Mouse (Mus musculus) kidney, embryonic 14.5 days (tissue): ENCODE data around the gene Cd47. TPM values are rescaled to one million over a fixed set of nuclear protein-coding genes. Genes with fewer than 3 reads are reported as not detected.

Experiments
- ATAC-seq: fragments of 200-750 bp; cut with Nextera tagmentation; 2 replicates; pipeline ENCODE4 v1.8.0; 2017; ENCODE audit warnings: moderate number of reproducible peaks, mild to moderate bottlenecking, moderate TSS enrichment, moderate library complexity; ENCODE audit not compliant: low FRiP score, low TSS enrichment
- H3K27ac ChIP-seq: fragments of 300-500 bp; sonication (generic); 2 replicates; pipeline ENCODE4 v1.5.1; 2014; ENCODE audit warnings: low read depth, mild to moderate bottlenecking, low read length, moderate library complexity, mixed read lengths
- H3K27me3 ChIP-seq: fragments of 300-500 bp; sonication (generic); 2 replicates; pipeline ENCODE4 v1.6.1; 2014; ENCODE audit warnings: mild to moderate bottlenecking, low read length; ENCODE audit not compliant: control insufficient read depth, insufficient read depth
- H3K36me3 ChIP-seq: fragments of 300-500 bp; sonication (generic); 2 replicates; pipeline ENCODE4 v1.6.1; 2014; ENCODE audit warnings: low read length, mixed read lengths; ENCODE audit not compliant: control insufficient read depth, insufficient read depth
- H3K4me1 ChIP-seq: fragments of 300-500 bp; sonication (generic); 2 replicates; pipeline ENCODE4 v1.6.1; 2014; ENCODE audit warnings: low read length, mixed read lengths; ENCODE audit not compliant: control insufficient read depth, insufficient read depth
- H3K4me2 ChIP-seq: fragments of 300-500 bp; sonication (generic); replicated peaks from 2 replicates; pipeline ENCODE4 v1.6.1; 2014; ENCODE audit warnings: low read depth, mild to moderate bottlenecking, low read length
- H3K4me3 ChIP-seq: fragments of 300-500 bp; sonication (generic); 2 replicates; pipeline ENCODE4 v1.5.1; 2014; ENCODE audit warnings: mild to moderate bottlenecking, low read length
- H3K9ac ChIP-seq: fragments of 300-500 bp; sonication (generic); 2 replicates; pipeline ENCODE4 v1.6.1; 2014; ENCODE audit warnings: low read depth, mild to moderate bottlenecking, low read length, moderate library complexity
- H3K9me3 ChIP-seq: fragments of 300-500 bp; sonication (generic); 2 replicates; pipeline ENCODE4 v1.6.1; 2016; ENCODE audit warnings: low read length; ENCODE audit not compliant: control insufficient read depth
- WGBS: fragments of 180-500 bp; shearing (Covaris S2); extraction: QIAGEN DNeasy Blood & Tissue Kit; methylation state at CpG from one replicate; pipeline ENCODE4 v1.1.7; 2014; 5-methylcytosine and 5-hydroxymethylcytosine counted together
- polyA plus RNA-seq: library from polyadenylated mRNA; unstranded; fragments of >200 nt; fragmentation: Nextera tagmentation; extraction: Ambion mirVana; gene quantifications from 2 replicates; pipeline ENCODE4 v1.2.1, GENCODE M21; 2014

The Cd47 gene
- polyA plus RNA-seq, 1 experiment from 2014 or later, result 82.9 TPM

DNA sequence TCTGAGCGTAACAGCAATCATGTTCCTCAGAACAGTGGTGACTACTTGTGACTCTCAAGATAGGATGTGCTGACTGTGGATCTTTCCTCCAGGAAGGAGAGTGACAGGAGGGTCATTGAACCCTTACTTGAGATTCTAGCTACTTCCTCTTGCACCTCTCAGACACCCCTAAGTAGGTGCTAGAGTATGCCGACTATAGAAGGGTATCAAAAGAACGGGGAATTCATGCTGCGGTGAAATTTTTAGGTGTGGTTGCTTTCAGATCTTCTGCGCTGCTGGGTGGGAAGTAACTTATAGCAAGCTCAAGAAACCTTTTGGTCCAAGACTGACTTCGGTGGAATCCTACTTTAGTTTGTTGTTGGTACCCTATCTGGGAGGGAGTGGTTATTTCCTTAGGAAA is 53.9 kb downstream of the Cd47 start:
- H3K4me1 ChIP-seq, result peaks cover 15% of the 10 kb centered on the region; the same call in 1 of the 2 replicates
- ATAC-seq, result no peak
- no peak overlapping the region; the same call in 1 of the 2 replicates for H3K4me3 ChIP-seq
- no peak overlapping the region for H3K9ac ChIP-seq
- peak overlapping the region; percentile 72; the same call in 1 of the 2 replicates for H3K4me2 ChIP-seq
- no peaks in the 10 kb centered on the region for H3K9me3 ChIP-seq
- WGBS, result 90% methylated on average over 6 of the region's 6 CpGs
- no peaks in the 10 kb centered on the region for H3K36me3 ChIP-seq
- H3K27me3 ChIP-seq, result no peaks in the 10 kb centered on the region
- H3K27ac ChIP-seq, result no peak overlapping the region

GRCm38 (mm10) chr16:49854931-49855835 is 54.9 kb downstream of the Cd47 start:
- Histone ChIP-seq H3K4me1 (peaks cover 15% of the 10 kb centered on the region; the same call in 1 of the 2 replicates), H3K9ac (peak overlapping the region; percentile 91), H3K36me3 (no peaks in the 10 kb centered on the region), H3K4me2 (peak overlapping the region; percentile 72), H3K27ac (peak overlapping the region; percentile 98), H3K4me3 (peak overlapping the region; percentile 90), H3K9me3 (no peaks in the 10 kb centered on the region), H3K27me3 (no peaks in the 10 kb centered on the region)
- peak; percentile 97 for ATAC-seq
- 1% methylated on average over 54 of the region's 74 CpGs for WGBS

DNA sequence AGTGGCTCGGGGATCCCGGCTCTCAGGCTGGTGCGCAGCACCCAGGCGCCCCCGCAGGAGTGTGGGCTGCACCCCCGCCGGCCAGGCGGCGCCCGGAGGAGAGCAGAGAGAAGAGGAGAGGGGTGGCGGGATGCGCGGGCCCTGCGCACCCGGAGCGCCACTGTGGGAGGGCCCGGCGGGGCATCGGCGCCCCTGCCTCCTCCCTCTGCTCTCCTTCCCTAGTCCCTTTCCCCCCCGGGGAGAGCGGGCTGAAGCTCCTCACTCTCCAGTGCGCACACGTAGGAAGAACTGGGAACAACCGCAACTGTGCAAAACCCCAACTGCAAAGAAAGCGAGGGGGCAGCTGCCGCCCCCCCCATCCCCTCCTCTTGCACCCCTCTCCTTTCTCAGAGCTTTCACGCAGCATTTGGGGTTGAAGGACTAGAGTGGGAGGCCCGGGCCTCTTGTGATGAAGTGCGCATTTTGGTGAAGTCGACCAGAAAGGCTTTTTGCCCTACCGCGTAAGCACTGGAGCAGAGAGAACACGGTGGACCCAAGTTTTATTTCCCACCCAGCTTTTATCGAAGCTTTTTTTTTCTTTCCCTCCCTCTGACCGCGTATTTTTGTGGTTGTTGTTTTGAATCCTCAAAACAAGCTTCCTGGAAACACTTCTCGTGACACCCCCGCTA is 55.6 kb downstream of the Cd47 start:
- H3K36me3 ChIP-seq, result no peaks in the 10 kb centered on the region
- peak; percentile 86 for ATAC-seq

DNA sequence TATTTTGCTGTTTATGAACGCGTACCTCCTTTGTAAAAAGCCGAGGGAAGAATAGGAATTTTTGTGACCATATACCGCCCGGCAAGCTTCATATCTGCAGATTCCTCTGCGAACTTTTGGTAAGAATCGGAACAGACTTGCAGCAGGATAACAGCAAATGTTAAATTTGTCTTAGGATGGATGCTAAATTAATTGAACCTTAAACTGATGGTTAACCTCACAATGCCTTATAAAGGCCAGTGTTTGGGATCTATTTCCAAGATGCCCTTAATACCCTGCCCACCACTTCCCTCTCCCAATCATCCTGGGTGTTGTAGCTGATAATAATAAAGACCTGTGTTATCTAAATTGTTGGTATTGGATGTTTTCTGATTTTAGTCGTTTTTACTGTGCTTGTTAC is 56.3 kb downstream of the Cd47 start:
- H3K27me3 ChIP-seq, result no peaks in the 10 kb centered on the region
- no peaks in the 10 kb centered on the region for H3K9me3 ChIP-seq
- ATAC-seq, result no peak
- WGBS, result 29% methylated on average over 8 of the region's 8 CpGs
- H3K9ac ChIP-seq, result peak overlapping the region; percentile 91; the same call in 1 of the 2 replicates
- H3K36me3 ChIP-seq, result no peaks in the 10 kb centered on the region
- peak overlapping the region; percentile 72 for H3K4me2 ChIP-seq
- peaks cover 15% of the 10 kb centered on the region; the same call in 1 of the 2 replicates for H3K4me1 ChIP-seq
- peak overlapping the region; percentile 90 for H3K4me3 ChIP-seq
- H3K27ac ChIP-seq, result no peak overlapping the region

More for the DNA sequence above, 55.6 kb downstream of the Cd47 start:
- Histone ChIP-seq H3K9me3 (no peaks in the 10 kb centered on the region), H3K4me2 (peak overlapping the region; percentile 72), H3K4me1 (peaks cover 15% of the 10 kb centered on the region; the same call in 1 of the 2 replicates), H3K4me3 (peak overlapping the region; percentile 90), H3K27me3 (no peaks in the 10 kb centered on the region), H3K27ac (peak overlapping the region; percentile 98), H3K9ac (peak overlapping the region; percentile 91)
- WGBS, result 0% methylated on average over 31 of the region's 39 CpGs

GRCm38 (mm10) chr16:49857504-49858160 is 57.3 kb downstream of the Cd47 start:
- no peaks in the 10 kb centered on the region for H3K27me3 ChIP-seq
- peaks cover 15% of the 10 kb centered on the region; the same call in 1 of the 2 replicates for H3K4me1 ChIP-seq
- no peak overlapping the region for H3K27ac ChIP-seq
- ATAC-seq, result no peak
- H3K4me2 ChIP-seq, result no peak overlapping the region; the same call in 1 of the 2 replicates
- 66% methylated on average over 8 of the region's 8 CpGs for WGBS
- no peak overlapping the region for H3K9ac ChIP-seq
- no peaks in the 10 kb centered on the region for H3K36me3 ChIP-seq
- no peak overlapping the region for H3K4me3 ChIP-seq
- H3K9me3 ChIP-seq, result no peaks in the 10 kb centered on the region

DNA sequence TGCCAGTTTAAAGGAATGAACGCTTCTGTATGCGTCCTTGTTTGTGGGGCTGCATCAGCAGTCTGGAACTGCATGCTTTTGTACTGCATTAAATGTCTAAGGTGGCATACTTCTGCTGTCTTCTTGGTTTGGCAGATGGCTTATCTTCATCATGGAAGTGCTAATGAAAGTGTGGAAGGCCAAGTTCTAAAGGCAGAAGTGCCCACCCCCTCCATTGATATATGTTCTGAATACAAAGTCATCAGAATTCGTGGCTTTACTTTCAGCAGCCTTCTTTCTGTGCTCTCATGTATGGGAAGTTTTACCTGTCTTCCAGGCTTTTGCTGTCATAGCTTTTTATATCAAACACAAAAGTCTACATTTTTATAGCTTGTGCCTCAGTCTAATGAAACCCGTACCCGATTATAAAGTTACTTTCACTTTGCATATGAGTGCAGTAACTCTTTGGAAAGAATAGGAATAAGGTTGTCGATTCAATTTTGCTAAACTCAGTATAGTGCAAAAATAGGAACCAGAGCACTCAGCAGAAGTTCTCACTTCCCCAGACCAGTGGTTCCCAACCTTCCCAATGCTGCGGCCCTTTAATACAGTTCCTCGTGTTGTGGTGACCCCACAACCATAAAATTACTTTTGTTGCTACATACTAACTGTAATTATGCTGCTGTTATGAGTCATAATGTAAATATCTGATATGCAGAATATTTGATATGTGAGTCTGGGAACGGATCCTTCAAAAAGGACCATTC is 58.0 kb downstream of the Cd47 start:
- 76% methylated on average over 9 of the region's 9 CpGs for WGBS
- no peak overlapping the region for H3K9ac ChIP-seq
- no peaks in the 10 kb centered on the region for H3K36me3 ChIP-seq
- no peak for ATAC-seq
- H3K4me2 ChIP-seq, result no peak overlapping the region; the same call in 1 of the 2 replicates
- H3K27ac ChIP-seq, result no peak overlapping the region
- H3K4me3 ChIP-seq, result no peak overlapping the region
- no peaks in the 10 kb centered on the region for H3K27me3 ChIP-seq
- H3K4me1 ChIP-seq, result peaks cover 15% of the 10 kb centered on the region; the same call in 1 of the 2 replicates
- no peaks in the 10 kb centered on the region for H3K9me3 ChIP-seq

GRCm38 (mm10) chr16:49858907-49859853 is 58.8 kb downstream of the Cd47 start:
- Histone ChIP-seq H3K36me3 (no peaks in the 10 kb centered on the region), H3K4me3 (no peak overlapping the region), H3K27me3 (no peaks in the 10 kb centered on the region), H3K4me2 (no peak overlapping the region), H3K4me1 (peaks cover 15% of the 10 kb centered on the region; the same call in 1 of the 2 replicates), H3K9ac (no peak overlapping the region), H3K9me3 (no peaks in the 10 kb centered on the region), H3K27ac (no peak overlapping the region)
- ATAC-seq, result no peak
- 81% methylated on average over 4 of the region's 4 CpGs for WGBS
